Mouse (Mus musculus): ENCODE measurements around the gene Prr18. TPM values are rescaled to one million over a fixed set of nuclear protein-coding genes. Genes with fewer than 3 reads are reported as not detected.
A peak's percentile ranks its signal among the peaks of the same experiment; 100 is the strongest.

Gene Prr18
- total RNA-seq, 2 experiments from 2014 or later: 12.2 to 15.7 TPM

DNA sequence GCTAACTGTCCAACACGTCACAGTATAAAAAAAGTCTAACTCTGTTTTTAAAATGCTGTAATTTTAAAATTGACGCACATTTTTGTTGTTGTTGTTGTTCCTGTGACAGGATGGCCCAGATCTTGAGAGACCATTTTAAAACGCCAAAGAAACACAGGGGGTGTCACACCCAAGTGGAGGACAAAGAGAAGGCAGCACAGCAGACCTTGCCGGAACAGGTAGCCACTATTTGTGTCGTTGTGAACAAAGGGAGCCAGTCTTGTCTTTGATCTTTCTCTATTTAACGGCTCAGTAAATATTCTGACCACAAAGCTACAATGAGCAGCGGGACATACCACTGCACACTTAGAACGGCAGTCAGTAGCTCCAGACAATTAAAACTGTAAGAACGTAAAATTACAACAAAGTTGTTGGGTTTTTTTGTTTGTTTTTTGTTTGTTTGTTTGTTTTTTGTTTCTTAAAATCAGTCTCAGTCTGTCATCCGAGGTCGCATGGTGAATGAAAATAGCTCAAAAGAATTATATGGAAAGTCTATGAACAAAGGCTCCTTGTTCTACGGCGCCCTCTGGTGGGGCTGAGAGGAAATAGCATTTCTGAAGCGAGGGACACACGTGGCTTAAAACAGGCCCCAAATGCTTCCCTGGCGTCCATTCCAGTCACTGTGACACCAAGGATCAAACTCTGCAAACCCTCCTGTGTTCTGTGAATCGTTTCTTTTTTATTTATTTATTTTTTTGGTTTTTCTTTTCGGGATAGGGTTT, 35.2 kb downstream of the Prr18 start:
- intact Hi-C loops (cut with DNase I): loop anchor here (1.0 to 5.0 kb wide), 4 partner anchors 56 to 180 kb away; partner anchors contain the start of gene Sft2d1
- DNase-seq (ENCODE audit: low spot score in 2 of 2): peak; percentile 79 to 89

DNA sequence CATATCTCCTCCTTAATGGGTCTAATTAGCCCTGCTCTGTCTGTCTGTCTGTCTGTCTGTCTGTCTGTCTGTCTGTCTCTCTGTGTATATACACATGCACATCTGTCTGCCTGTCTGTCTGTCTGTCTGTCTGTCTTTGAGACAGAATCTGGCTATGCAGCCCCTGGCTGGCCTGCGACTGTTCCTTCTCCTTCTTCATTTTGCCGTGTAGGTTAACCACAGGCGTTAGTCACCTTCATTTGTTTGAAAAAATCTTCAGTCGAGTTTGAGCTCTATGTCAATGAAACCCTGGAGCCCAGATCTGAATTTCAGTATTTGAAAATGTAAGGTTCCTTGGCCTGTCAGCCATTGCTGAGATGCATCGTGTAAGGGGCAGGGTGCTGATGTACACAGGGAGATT, 40.0 kb downstream of the Prr18 start:
- intact Hi-C loops (cut with DNase I): no loop called here
- no peak for DNase-seq (ENCODE audit: low spot score in 2 of 2)

DNA sequence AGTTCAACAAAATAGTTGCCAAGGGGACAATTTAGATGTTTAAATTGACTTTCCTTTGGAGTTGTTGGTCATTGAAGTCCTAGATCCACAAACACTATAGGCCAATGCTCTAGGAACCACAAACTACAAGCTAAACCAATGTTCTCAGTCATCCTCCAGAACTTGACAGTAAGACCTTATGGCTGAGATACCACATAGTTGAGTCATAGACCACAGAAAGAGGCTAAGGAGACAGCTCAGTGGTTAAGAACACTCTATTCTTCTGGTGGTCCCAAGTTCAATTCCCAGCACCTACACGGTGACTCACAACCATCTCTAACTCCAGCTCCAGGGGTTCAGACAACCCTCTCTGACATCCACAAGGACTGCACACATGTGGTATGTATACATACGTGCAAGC, 48.2 kb downstream of the Prr18 start:
- no peak for DNase-seq (ENCODE audit: low spot score in 2 of 2)
- intact Hi-C loops (cut with DNase I): loop anchor here (5.0 kb wide), 1 partner anchor 212 kb away; no protein-coding TSS in a partner anchor

DNA sequence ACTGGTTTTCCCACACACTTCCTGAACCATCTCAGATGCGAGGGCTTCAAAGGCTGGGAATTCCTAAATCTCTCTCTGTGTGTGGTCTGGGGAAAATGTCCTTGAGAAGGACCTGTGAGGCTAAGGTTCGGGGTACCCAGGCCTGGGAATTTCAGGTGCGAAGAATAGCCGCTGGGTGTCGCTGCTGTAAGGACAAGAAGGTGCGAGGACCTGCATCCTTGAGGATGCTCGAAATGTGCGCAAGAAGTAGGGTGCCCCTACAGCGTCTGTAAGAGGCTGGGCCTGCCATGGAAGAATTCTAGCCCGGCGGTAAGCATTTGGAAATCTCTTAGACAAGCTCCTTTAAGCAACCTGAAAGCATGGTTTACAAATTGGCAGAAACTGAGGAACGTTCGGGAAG, 51.2 kb downstream of the Prr18 start:
- DNase-seq (ENCODE audit: low spot score in 2 of 2): peak; percentile 52 to 59
- intact Hi-C loops (cut with DNase I): loop anchor here (2.0 to 5.0 kb wide), 2 partner anchors 72 to 209 kb away; no protein-coding TSS in a partner anchor

DNA sequence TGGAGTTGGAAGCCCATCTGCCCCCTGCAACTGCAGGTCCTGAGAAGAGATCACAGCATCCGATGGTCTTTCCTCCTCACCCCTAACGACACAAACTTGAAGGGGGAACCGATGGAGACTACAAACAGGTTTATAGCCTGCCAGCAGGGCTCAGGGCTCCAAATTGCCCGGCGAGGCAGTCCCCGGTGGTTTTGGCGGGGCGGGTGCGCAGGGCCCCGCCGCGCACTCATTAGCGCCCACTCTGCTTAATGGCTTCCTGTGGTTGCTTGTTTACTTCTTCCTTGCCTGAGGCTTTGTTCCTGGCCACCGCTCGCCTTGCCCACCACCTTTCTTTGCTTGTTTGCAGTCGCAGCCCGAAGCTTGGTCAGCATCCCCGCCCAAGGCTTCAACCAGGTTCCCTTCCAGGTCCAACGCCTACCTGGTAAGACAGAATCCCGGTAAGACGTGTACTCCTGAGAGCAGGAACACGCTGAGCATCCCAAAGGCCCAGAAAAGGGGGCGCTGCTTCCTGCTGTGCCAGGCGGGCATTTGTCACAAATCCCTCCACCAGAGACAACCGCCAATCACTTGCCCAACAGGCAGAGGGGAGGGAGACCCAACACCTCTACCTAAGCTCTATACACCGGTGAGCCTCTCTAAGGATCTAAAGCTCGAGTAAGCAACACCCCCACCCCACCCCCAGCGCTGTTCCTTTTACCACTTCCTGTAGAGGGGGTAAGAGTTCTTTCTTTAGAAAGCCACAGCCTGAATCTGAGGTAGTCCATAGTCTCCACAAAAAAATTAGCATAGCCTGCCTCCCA, 51.9 kb downstream of the Prr18 start:
- intact Hi-C loops (cut with DNase I): loop anchor here (2.0 to 5.0 kb wide), 2 partner anchors 72 to 208 kb away; no protein-coding TSS in a partner anchor
- DNase-seq (ENCODE audit: low spot score in 2 of 2): peak in 1 of 2 experiments; percentile 9

DNA sequence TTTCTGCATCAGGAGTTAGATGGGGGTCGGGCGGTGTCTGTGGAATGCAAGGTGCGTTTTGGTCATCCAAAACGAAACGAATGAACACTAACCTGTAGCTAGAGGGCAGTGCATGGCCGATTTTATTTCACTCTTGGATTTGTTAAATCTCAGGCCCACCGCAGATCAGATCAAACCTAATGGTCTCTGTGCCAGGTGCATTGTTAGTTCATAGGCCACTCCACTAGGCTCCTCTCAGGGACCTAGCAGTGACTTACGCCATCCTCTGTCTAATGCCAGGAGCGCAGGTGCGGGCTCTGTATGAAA, 52.5 kb downstream of the Prr18 start:
- intact Hi-C loops (cut with DNase I): loop anchor here (2.0 to 5.0 kb wide), 2 partner anchors 71 to 208 kb away; no protein-coding TSS in a partner anchor
- DNase-seq (ENCODE audit: low spot score in 2 of 2): no peak

DNA sequence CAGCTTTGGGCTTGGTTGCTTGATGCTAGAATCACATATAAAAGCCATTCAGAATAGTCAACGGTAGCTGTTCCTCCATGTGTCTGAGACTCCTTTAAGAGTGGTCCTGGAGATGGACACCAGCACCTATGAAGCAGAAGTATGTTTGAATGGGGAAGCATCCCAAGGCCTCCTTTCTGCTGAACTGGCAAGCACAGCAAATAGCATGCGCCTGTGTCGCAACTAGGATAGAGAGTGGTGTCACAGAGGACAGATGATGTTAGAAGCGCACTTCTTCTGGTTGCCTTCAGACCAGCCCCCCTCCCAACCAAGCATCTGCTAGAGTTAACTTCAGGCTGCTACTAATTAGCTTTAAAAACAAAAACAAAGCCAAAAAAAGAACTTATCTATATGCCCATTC, 53.2 kb downstream of the Prr18 start:
- no peak for DNase-seq (ENCODE audit: low spot score in 2 of 2)
- intact Hi-C loops (cut with DNase I): no loop called here

Other genes starting within 250 kb of the Prr18 start
- under 1 TPM; 0.14 to 0.28 TPM for gene Gm49673, start 189.7 kb upstream of the Prr18 start, total RNA-seq (2021)
- 1 to 10 TPM; 4.1 to 4.9 TPM for gene Rnaset2a, start 189.4 kb upstream of the Prr18 start, total RNA-seq (2021)
- 10 to 100 TPM; 19.5 to 21.5 TPM for gene Fgfr1op, start 172.0 kb upstream of the Prr18 start, total RNA-seq (2021)
- not detected for gene Ccr6, start 101.4 kb upstream of the Prr18 start, total RNA-seq (2021)
- 100 to 1,000 TPM; 183 to 190 TPM for gene Mpc1, start 54.6 kb upstream of the Prr18 start, total RNA-seq (2021)
- gene Sft2d1, start 26.4 kb upstream of the Prr18 start, total RNA-seq (2021): 10 to 100 TPM; 57.1 to 64.1 TPM
- gene T2, start 18.5 kb downstream of the Prr18 start, total RNA-seq (2021): under 1 TPM; 0.41 to 0.55 TPM
- not detected for gene T, start 97.0 kb downstream of the Prr18 start, total RNA-seq (2021)
- 100 to 1,000 TPM in 1 of 2 experiments, 10 to 100 TPM in 1; 64.8 to 174 TPM for gene Pde10a, start 187.9 kb downstream of the Prr18 start, total RNA-seq (2021)
- not detected for gene Gm17087, start 229.5 kb downstream of the Prr18 start, total RNA-seq (2021)